Mouse (Mus musculus) myocyte (in vitro differentiated cells): ENCODE results near the gene Pfkfb2. TPM values are rescaled to one million over a fixed set of nuclear protein-coding genes. Genes with fewer than 3 reads are reported as not detected.

Experiments used
- H3K27me3 ChIP-seq: one replicate; pipeline ENCODE4 v1.6.1; 2011; ENCODE audit not compliant: control insufficient read depth, insufficient read depth, insufficient read length
- H3K36me3 ChIP-seq: one replicate; pipeline ENCODE4 v1.6.1; 2011; ENCODE audit not compliant: control insufficient read depth, insufficient read depth
- H3K4me2 ChIP-seq: one replicate; pipeline ENCODE4 v1.6.1; 2011; ENCODE audit warnings: low read depth, control low read depth
- H3K4me3 ChIP-seq: one replicate; pipeline ENCODE4 v1.5.1; 2011; ENCODE audit warnings: mild to moderate bottlenecking, control low read depth, moderate library complexity
- H3K79me2 ChIP-seq: one replicate; pipeline ENCODE4 v1.6.1; 2011; ENCODE audit not compliant: control insufficient read depth, insufficient read depth
- H3ac ChIP-seq: one replicate; pipeline ENCODE4 v1.6.1; 2011; ENCODE audit not compliant: control insufficient read depth, insufficient read length
- CEBPB ChIP-seq: IDR thresholded peaks from 2 replicates; pipeline ENCODE4 v1.6.1; 2011; ENCODE audit warnings: mild to moderate bottlenecking, moderate library complexity; ENCODE audit not compliant: poor library complexity, insufficient read depth, severe bottlenecking
- E2F4 ChIP-seq: IDR thresholded peaks from one replicate; pipeline ENCODE4 v1.6.1; 2011; ENCODE audit warnings: mild to moderate bottlenecking, control low read depth, moderate library complexity; ENCODE audit not compliant: insufficient read depth
- MAX ChIP-seq: IDR thresholded peaks from one replicate; pipeline ENCODE4 v1.6.1; 2011; ENCODE audit warnings: low read depth, mild to moderate bottlenecking, control low read depth
- MYOD1 ChIP-seq, 3 experiments: IDR thresholded peaks; one replicate each; pipeline ENCODE4 v1.6.1; 2011; ENCODE audit warnings: control low read depth in 2 of 3, low read depth in 2 of 3, mild to moderate bottlenecking in 2 of 3, moderate library complexity in 1 of 3; ENCODE audit not compliant: insufficient read length in 2 of 3, control insufficient read depth in 1 of 3
- MYOG ChIP-seq, 3 experiments: IDR thresholded peaks; one replicate each; pipeline ENCODE4 v1.6.1; 2011; ENCODE audit warnings: control low read depth in 2 of 3, low read depth in 2 of 3, mild to moderate bottlenecking in 2 of 3; ENCODE audit not compliant: insufficient read length in 2 of 3, control insufficient read depth in 1 of 3, insufficient read depth in 1 of 3
- POLR2A ChIP-seq: IDR thresholded peaks from one replicate; pipeline ENCODE4 v1.6.1; 2011; ENCODE audit warnings: low read depth, mild to moderate bottlenecking, control low read depth, moderate library complexity; ENCODE audit not compliant: insufficient read length
- POLR2AphosphoS2 ChIP-seq: IDR thresholded peaks from one replicate; pipeline ENCODE4 v1.6.1; 2011; ENCODE audit warnings: low read depth, control low read depth; ENCODE audit not compliant: insufficient read length
- REST ChIP-seq: IDR thresholded peaks from one replicate; pipeline ENCODE4 v1.6.1; 2011; ENCODE audit warnings: mild to moderate bottlenecking, control low read depth, moderate library complexity; ENCODE audit not compliant: insufficient read depth, insufficient read length
- SRF ChIP-seq: IDR thresholded peaks from one replicate; pipeline ENCODE4 v1.6.1; 2011; ENCODE audit warnings: low read depth; ENCODE audit not compliant: control insufficient read depth, insufficient read length
- TCF12 ChIP-seq: IDR thresholded peaks from one replicate; pipeline ENCODE4 v1.6.1; 2011; ENCODE audit warnings: mild to moderate bottlenecking, control low read depth; ENCODE audit not compliant: poor library complexity, insufficient read depth, severe bottlenecking
- TCF3 ChIP-seq: IDR thresholded peaks from one replicate; pipeline ENCODE4 v1.6.1; 2011; ENCODE audit warnings: low read depth, control low read depth; ENCODE audit not compliant: insufficient read length
- USF1 ChIP-seq: IDR thresholded peaks from one replicate; pipeline ENCODE4 v1.6.1; 2011; ENCODE audit warnings: low read depth, mild to moderate bottlenecking, control low read depth, moderate library complexity
- polyA plus RNA-seq: library from polyadenylated mRNA; unstranded; fragments of >200 nt; fragmentation: generic; extraction: Trizol; gene quantifications from one replicate; pipeline ENCODE4 v1.2.1, GENCODE M21; 2012; ENCODE audit warnings: missing spikeins

Gene Pfkfb2
- polyA plus RNA-seq, 1 experiment, result 2.6 TPM

DNA sequence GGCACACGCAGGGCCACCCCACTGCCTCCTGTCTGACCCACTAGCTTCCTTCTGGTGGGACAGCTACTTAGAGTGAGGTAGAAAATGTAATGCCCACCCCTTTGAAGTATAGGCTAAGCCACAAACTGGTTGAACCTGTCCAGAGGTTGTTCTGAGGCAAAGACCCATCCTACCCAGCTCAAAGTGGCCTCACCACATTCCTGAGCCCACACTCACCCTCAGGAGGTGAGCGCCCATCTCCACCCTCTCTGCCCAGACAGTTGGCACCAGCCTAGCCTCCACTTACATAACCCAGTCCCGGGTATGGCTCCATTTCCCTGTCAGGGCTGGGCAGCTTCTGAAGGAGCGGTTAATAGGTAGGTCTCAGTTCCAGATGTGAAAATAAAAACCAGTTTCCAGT lies 41.4 kb upstream of the Pfkfb2 start:
- Histone ChIP-seq H3ac (no peak overlapping the region), H3K27me3 (peaks cover 4% of the 10 kb centered on the region), H3K79me2 (no peaks in the 10 kb centered on the region), H3K4me3 (no peak overlapping the region), H3K36me3 (no peaks in the 10 kb centered on the region), H3K4me2 (no peak overlapping the region)
- TF ChIP-seq MAX (no peak), POLR2AphosphoS2 (no peak), TCF3 (no peak), SRF (no peak), E2F4 (no peak), MYOD1 (IDR thresholded peaks at IDR 0.05; ENCODE audit: control insufficient read depth in 1 of 3, insufficient read length in 2 of 3, low read depth in 2 of 3) (no peak)

DNA sequence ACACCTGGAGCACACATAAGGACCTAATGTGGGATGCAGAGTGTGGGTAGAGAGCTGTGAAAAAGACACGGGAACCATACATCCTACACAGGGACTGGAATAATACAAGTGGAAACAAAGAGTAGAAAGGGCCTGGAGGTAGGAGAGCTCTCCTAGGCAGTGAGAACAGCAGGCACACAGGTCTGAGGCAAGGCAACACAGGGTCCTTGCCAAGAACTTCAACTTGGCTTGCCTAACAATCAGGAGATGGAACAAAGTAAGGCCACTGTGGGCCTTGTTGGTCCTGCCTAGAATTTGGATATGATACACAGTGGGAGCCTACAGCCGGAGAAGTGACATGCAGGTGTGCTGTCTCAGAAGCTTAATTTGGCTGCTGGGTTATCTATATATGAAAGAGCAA lies 40.9 kb upstream of the Pfkfb2 start:
- no peak for TF ChIP-seq REST
- no peak for TF ChIP-seq MYOD1 (IDR thresholded peaks at IDR 0.05; ENCODE audit: control insufficient read depth in 1 of 3, insufficient read length in 2 of 3, low read depth in 2 of 3)
- no peak for TF ChIP-seq TCF3
- no peak for TF ChIP-seq SRF
- TF ChIP-seq USF1, result no peak
- TF ChIP-seq MAX, result no peak
- TF ChIP-seq POLR2AphosphoS2, result no peak
- TF ChIP-seq POLR2A, result no peak
- TF ChIP-seq MYOG (IDR thresholded peaks at IDR 0.05; ENCODE audit: control insufficient read depth in 1 of 3, insufficient read depth in 1 of 3, insufficient read length in 2 of 3, low read depth in 2 of 3), result no peak
- TF ChIP-seq TCF12, result no peak
- no peak for TF ChIP-seq CEBPB
- no peak for TF ChIP-seq E2F4
- Histone ChIP-seq H3K4me2 (no peak overlapping the region), H3K4me3 (no peak overlapping the region), H3ac (no peak overlapping the region), H3K36me3 (no peaks in the 10 kb centered on the region), H3K27me3 (peaks cover 4% of the 10 kb centered on the region), H3K79me2 (no peaks in the 10 kb centered on the region)

DNA sequence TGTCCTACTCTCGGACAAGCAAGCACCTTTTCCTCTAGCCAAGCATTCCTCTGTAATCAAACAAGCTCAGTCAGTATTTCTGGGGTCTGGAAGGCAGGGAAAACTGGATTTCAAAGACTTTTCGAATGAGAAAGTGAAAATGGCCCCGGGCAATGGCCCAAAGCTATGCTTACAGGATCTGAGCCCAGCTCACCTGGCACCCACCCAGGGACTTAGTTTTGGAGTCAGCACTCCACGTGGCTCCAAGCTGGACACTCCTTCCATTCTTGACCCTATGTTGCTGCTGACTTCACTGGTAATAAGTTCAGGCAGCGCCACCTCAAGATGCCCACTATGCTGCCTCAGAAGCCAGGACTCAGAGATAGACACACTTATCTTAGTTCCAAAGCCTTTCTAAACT lies 38.0 kb upstream of the Pfkfb2 start:
- no peak overlapping the region for H3ac ChIP-seq
- no peaks in the 10 kb centered on the region for H3K79me2 ChIP-seq
- TF ChIP-seq POLR2AphosphoS2 (no peak), MYOD1 (IDR thresholded peaks at IDR 0.05; ENCODE audit: control insufficient read depth in 1 of 3, insufficient read length in 2 of 3, low read depth in 2 of 3) (no peak), MYOG (IDR thresholded peaks at IDR 0.05; ENCODE audit: control insufficient read depth in 1 of 3, insufficient read depth in 1 of 3, insufficient read length in 2 of 3, low read depth in 2 of 3) (no peak), SRF (no peak), CEBPB (no peak), TCF12 (no peak), MAX (no peak), REST (no peak), USF1 (no peak), E2F4 (no peak), POLR2A (no peak), TCF3 (no peak)
- no peak overlapping the region for H3K4me3 ChIP-seq
- H3K36me3 ChIP-seq, result no peaks in the 10 kb centered on the region
- no peak overlapping the region for H3K4me2 ChIP-seq
- H3K27me3 ChIP-seq, result peaks cover 4% of the 10 kb centered on the region

DNA sequence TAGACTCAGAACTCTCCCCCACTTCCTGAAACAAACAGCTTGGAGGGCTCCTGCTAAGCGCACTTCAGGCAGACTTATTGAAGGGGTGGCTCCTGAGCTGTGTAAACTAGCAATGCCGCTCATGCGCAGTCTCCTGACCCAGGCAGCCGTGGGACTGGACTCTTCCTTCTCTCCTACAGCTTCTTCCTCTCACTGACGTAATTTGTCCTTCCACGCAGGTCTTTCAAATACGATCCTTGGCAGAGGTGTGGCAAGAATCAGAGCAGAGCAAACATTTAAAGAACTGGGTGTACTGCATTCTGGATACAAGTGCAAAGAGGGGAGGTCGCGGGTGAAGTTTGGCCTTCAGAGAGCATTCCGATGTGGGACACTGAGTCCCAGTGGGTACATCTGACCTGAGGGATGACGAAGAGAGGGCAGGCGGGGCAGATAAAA lies 35.0 kb upstream of the Pfkfb2 start:
- H3K4me3 ChIP-seq, result no peak overlapping the region
- H3K79me2 ChIP-seq, result no peaks in the 10 kb centered on the region
- no peaks in the 10 kb centered on the region for H3K36me3 ChIP-seq
- no peak overlapping the region for H3K4me2 ChIP-seq
- no peak overlapping the region for H3ac ChIP-seq
- no peak for TF ChIP-seq POLR2AphosphoS2
- H3K27me3 ChIP-seq, result no peaks in the 10 kb centered on the region

DNA sequence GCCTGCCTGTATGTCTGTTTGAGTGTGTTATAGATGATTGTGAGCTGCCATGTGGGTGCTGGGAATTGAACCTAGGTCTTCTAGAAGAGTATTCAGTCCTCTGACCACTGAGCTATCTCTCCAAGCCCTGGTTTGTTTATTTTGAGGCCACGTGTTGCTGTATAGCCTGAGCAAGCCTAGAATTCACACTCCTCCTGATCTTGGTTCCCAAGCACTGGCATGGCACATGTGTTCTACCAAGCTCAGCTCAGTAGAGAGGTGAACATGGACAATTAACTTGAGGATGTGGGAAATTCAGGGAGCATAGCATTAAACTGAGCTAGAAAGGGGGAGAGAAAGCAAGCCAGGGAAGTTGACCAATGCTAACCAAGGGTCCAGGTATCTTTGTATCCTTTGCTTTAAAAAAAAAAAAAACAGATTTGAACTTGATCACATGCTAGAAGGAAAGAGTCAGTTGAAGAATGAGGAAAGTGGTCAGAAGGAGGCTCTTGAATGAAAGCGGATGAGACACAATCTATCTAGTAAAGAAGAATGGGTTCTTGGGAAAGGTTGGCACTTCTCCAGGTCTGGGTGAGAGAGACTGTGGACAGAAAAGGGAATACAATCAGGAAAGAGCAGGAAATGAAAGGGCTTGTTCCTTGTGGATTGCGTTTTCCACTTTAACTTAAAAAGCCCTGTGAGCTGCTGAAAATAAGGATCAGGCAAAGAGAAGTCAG lies 33.1 kb upstream of the Pfkfb2 start:
- Histone ChIP-seq H3K4me2 (no peak overlapping the region), H3K4me3 (no peak overlapping the region), H3ac (no peak overlapping the region), H3K36me3 (no peaks in the 10 kb centered on the region), H3K79me2 (no peaks in the 10 kb centered on the region), H3K27me3 (no peaks in the 10 kb centered on the region)
- TF ChIP-seq MAX (no peak), CEBPB (no peak), SRF (no peak), POLR2A (no peak), REST (no peak), USF1 (no peak), TCF3 (no peak), MYOD1 (IDR thresholded peaks at IDR 0.05; ENCODE audit: control insufficient read depth in 1 of 3, insufficient read length in 2 of 3, low read depth in 2 of 3) (no peak), POLR2AphosphoS2 (no peak), TCF12 (no peak), MYOG (IDR thresholded peaks at IDR 0.05; ENCODE audit: control insufficient read depth in 1 of 3, insufficient read depth in 1 of 3, insufficient read length in 2 of 3, low read depth in 2 of 3) (no peak), E2F4 (no peak)
